Mouse (Mus musculus): ENCODE measurements around the gene Treml1. TPM values are rescaled to one million over a fixed set of nuclear protein-coding genes. Genes with fewer than 3 reads are reported as not detected.

The Treml1 gene
- total RNA-seq, 2 experiments from 2014 or later, result not detected

DNA sequence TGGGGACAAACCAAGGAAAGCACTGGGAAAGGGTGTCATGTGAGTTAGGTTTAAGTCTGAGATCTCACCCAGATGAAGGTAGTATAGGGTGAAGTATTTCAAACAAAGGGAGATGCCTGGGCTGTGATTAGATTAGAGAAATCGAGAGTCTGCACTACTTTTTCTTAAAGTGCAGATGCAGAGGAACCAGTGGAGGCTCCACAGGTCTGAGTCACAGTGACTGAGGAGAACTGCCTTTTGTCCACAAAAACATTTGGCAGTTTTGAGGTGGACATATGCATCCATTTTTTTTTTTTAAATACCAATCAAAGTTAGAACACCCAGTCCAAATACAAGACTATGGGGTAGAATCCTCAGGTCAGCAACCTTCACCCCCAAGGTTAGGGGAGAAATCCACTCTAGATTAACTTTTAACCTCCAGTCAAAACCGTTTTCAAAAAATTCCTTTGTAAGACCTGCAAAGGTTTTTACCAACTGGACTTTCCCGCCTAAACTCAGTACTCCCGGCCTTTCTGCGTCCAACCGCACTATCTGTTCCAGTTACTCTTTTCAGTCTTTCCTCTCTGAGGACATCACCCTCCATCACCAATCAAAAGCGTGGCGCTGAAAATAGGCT, 48.3 kb downstream of the Treml1 start:
- intact Hi-C loops (cut with DNase I), result no loop called here
- no peak for DNase-seq

DNA sequence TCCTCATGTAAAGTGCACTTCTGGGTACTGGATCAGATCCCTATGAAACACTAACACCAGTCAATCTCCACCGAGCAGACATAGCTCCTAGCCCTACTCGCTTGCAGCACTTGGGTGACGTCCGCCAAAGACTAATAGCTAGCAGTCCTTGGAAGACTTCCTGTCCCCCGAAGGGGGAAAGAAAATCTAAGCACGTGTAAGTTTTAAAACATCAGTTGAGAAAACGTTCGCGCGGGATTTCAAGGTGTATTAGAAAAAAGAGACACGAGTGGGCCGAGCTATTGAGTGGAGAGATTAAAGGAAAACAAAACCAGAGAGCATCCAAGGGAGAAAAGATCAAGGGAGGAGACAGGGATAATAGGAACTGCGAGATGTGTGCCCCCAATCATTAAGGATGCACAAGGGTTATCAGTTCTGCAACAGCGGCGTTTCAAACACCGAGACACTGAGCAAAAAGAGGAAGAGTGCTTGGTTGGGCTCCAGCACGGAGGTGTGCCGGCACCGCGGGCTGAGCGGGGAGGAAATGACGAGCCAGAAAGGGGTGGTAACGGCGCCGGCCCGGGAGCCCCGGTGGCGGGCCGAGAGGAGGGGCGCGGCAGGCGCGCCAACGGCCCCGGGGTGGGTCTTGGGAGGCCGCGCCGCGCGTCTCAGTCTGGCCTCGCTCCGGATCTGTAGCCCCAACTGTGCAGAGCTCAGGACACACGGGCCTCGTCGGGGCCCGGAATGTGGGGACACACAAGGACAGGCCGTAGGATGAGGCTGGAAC, 49.0 kb downstream of the Treml1 start:
- peak; percentile 46 to 66 for DNase-seq
- intact Hi-C loops (cut with DNase I), result no loop called here

DNA sequence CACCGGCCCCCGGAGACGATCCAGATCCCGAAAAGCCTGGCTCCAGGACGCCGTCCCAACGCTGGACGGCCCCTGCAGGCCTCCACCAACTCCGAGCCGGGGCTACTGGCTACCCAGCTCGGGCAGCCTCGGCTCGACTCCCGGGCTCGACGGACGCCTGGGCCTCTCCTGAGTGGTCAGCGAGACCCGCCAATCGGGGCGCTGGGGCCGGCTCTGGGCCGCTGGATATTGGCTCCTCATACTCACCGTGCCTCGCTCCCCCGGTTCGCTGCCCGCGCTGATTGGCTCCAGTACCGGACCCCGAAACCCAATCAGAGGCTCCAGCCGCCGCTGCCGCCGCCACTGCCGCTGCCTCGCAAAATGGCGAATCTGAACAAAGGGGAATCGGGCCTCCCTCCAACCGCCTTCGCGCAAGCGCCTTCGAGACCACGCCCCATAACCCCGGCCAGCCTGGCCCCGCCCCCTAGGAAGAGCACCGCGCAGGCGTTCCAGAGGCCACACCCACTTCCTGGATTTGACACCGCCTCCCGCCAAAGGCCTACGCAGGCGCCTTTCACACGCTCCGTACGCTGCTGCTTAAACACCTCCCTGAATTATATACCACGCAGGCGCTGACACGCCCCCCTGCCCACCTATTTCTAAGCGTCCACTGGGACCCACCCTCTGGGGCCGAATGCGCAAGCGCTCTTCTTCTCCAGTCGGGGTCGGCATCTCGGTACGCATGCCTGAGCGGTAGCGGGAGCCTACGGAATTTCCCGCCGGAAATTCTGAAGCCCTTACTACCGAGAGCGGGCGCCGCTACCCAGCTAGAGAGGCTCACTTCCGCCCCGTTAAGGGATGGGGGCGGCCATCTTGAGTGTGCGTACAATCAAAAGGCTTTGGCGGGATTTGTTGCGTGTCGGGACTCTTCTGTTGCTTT, 49.9 kb downstream of the Treml1 start, which contains the start of the genes Nfya and Oard1:
TSS of gene Nfya (minus strand) at position 527 of the 919 bp plus-strand sequence.
TSS of gene Oard1 (plus strand) at position 635 of the 919 bp plus-strand sequence.
- intact Hi-C loops (cut with DNase I), result no loop called here
- DNase-seq, result peak; percentile 99 to 100

DNA sequence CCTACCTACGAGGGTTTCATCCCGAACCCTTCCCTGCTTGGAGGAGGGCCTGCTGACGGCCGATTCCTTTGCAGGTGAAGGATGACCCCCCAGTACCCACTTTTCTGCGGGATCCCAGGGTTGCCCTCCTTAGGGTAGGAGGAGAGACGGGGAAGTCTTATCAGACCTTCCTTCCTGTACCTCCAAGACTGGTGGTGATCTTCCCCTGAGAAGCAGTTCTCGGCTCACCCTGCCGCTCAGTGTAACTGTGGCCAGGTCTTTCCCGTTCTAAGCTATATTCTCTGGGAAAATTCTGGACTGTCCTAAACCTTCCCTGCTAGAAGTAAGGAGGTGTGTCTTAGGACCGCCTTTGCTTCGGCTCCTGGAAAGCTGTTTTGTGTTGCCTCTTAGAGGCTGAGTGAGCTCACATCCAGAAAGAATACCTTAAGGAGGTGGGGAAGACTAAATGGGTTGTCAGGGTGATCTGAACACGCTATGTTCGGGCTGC, 50.6 kb downstream of the Treml1 start:
- intact Hi-C loops (cut with DNase I), result no loop called here
- DNase-seq, result no peak

DNA sequence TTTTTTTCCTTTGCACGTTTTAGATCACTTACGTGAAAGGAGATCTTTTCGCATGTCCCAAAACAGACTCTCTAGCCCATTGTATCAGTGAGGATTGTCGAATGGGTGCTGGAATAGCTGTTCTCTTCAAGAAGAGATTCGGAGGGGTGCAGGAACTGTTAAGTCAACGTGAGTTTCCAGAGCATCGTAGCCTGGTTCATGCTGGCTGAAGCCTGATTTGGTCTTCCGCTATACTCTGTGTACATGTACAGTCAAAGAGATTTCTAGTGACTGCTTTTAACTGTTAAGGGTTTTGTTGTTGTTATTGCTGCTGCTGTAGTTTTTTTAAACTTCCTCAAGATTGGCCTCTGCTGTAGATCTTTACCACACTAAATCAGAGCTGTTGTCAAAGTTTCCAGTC, 51.5 kb downstream of the Treml1 start:
- DNase-seq, result no peak
- intact Hi-C loops (cut with DNase I), result no loop called here

DNA sequence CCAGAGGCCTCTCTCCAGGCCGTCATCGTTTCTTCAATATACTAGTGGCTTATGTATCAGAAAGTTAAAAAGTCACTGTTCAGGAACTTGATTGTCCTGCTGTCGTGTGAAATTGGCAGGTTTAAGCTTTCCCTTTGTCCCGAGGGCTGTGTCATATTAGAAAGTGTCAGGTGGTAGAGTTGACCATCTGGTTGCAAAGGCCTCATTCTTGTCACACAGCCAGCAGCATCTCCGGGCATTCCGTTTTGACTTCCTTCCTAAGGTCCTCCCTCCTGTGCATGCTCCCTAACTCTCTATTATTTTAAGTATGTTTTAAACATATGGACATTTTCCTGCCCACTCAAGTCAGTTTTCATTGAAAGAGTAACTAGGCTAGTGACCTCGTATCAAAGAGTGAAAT, 56.3 kb downstream of the Treml1 start:
- no peak for DNase-seq
- intact Hi-C loops (cut with DNase I), result loop anchor here (2.0 kb wide), 1 partner anchor 187 kb away; no protein-coding TSS in a partner anchor

Other genes with a start within 250 kb of the Treml1 start
- not detected for gene 9830107B12Rik, start 213.6 kb upstream of the Treml1 start, total RNA-seq (2021)
- gene A530064D06Rik, start 192.6 kb upstream of the Treml1 start, total RNA-seq (2021), result not detected
- gene Trem1, start 127.1 kb upstream of the Treml1 start, total RNA-seq (2021), result not detected
- gene Trem3, start 112.1 kb upstream of the Treml1 start, total RNA-seq (2021), result not detected
- gene Treml4, start 95.6 kb upstream of the Treml1 start, total RNA-seq (2021), result not detected
- under 1 TPM in 1 of 2 experiments, not detected in 1; 0.05 TPM for gene Treml2, start 60.4 kb upstream of the Treml1 start, total RNA-seq (2021)
- gene B430306N03Rik, start 43.8 kb upstream of the Treml1 start, total RNA-seq (2021), result under 1 TPM in 1 of 2 experiments, not detected in 1; 0.07 TPM
- gene Trem2, start 13.5 kb upstream of the Treml1 start, total RNA-seq (2021), result under 1 TPM; 0.33 to 0.49 TPM
- gene Nfya, start 50.0 kb downstream of the Treml1 start, total RNA-seq (2021), result 1 to 10 TPM; 4.4 to 6.7 TPM
- gene Oard1, start 50.1 kb downstream of the Treml1 start, total RNA-seq (2021), result 10 to 100 TPM in 1 of 2 experiments, 1 to 10 TPM in 1; 9.2 to 10.6 TPM
- 100 to 1,000 TPM; 445 to 493 TPM for gene Apobec2, start 73.0 kb downstream of the Treml1 start, total RNA-seq (2021)
- not detected for gene Tspo2, start 91.6 kb downstream of the Treml1 start, total RNA-seq (2021)
- gene Unc5cl, start 95.0 kb downstream of the Treml1 start, total RNA-seq (2021), result not detected

All from gastrocnemius, postnatal 36 days (tissue).